Mouse (Mus musculus) adrenal gland (tissue): ENCODE data around the gene Itpr1.

Source experiments
- intact Hi-C: fragments of 180-260 bp; cut with DNase I; formaldehyde crosslinking; loops from one replicate; pipeline ENCODE4 v1.15.1; 2025

The Itpr1 gene

GRCm38 (mm10) chr6:108503651-108504050 lies 290.8 kb downstream of the Itpr1 start:
- intact Hi-C loops = no loop called here

GRCm38 (mm10) chr6:108504717-108505116 lies 291.8 kb downstream of the Itpr1 start:
- intact Hi-C loops = no loop called here

- intact Hi-C loops = no loop called here
Observed at GRCm38 (mm10) chr6:108506161-108506560, 293.3 kb downstream of the Itpr1 start.

GRCm38 (mm10) chr6:108507337-108507736 lies 294.4 kb downstream of the Itpr1 start:
- intact Hi-C loops = no loop called here

GRCm38 (mm10) chr6:108509320-108509719 lies 296.4 kb downstream of the Itpr1 start:
- intact Hi-C loops = no loop called here

GRCm38 (mm10) chr6:108510101-108510500 lies 297.2 kb downstream of the Itpr1 start:
- intact Hi-C loops = no loop called here

- intact Hi-C loops = no loop called here
Observed at GRCm38 (mm10) chr6:108512097-108512496, 299.2 kb downstream of the Itpr1 start.

GRCm38 (mm10) chr6:108512994-108513393 lies 300.1 kb downstream of the Itpr1 start:
- intact Hi-C loops = no loop called here

- intact Hi-C loops = no loop called here
Observed at GRCm38 (mm10) chr6:108516248-108516647, 303.4 kb downstream of the Itpr1 start.

- intact Hi-C loops = no loop called here
Observed at GRCm38 (mm10) chr6:108517241-108517981, 304.5 kb downstream of the Itpr1 start.

GRCm38 (mm10) chr6:108517986-108518385 lies 305.1 kb downstream of the Itpr1 start:
- intact Hi-C loops = no loop called here

- intact Hi-C loops = no loop called here
Observed at GRCm38 (mm10) chr6:108518552-108518951, 305.7 kb downstream of the Itpr1 start.

- intact Hi-C loops = no loop called here
Observed at GRCm38 (mm10) chr6:108519327-108519726, 306.4 kb downstream of the Itpr1 start.

GRCm38 (mm10) chr6:108523956-108524616 lies 311.2 kb downstream of the Itpr1 start:
- intact Hi-C loops = no loop called here

GRCm38 (mm10) chr6:108524617-108525010 lies 311.7 kb downstream of the Itpr1 start:
- intact Hi-C loops = no loop called here

GRCm38 (mm10) chr6:108527560-108527959 lies 314.7 kb downstream of the Itpr1 start:
- intact Hi-C loops = no loop called here

- intact Hi-C loops = no loop called here
Observed at GRCm38 (mm10) chr6:108527993-108528392, 315.1 kb downstream of the Itpr1 start.

GRCm38 (mm10) chr6:108529150-108529549 lies 316.3 kb downstream of the Itpr1 start:
- intact Hi-C loops = no loop called here

- intact Hi-C loops = no loop called here
Observed at GRCm38 (mm10) chr6:108530781-108531323, 318.0 kb downstream of the Itpr1 start.

- intact Hi-C loops = no loop called here
Observed at GRCm38 (mm10) chr6:108531324-108532311, 318.7 kb downstream of the Itpr1 start.

GRCm38 (mm10) chr6:108532486-108533179 lies 319.7 kb downstream of the Itpr1 start:
- intact Hi-C loops = no loop called here
